Mouse (Mus musculus) forebrain, postnatal 0 days (tissue): Measurements from ENCODE around the gene Pcdh15. TPM values are rescaled to one million over a fixed set of nuclear protein-coding genes. Genes with fewer than 3 reads are reported as not detected.

Experiments
- ATAC-seq: fragments of 200-750 bp; cut with Nextera tagmentation; 2 replicates; pipeline ENCODE4 v1.8.0; 2017; ENCODE audit warnings: mild to moderate bottlenecking, moderate library complexity
- DNase-seq: peaks from one replicate; pipeline ENCODE4 v3.0.0-alpha.2; 2015
- H3K27ac ChIP-seq: fragments of 300-500 bp; sonication (generic); 2 replicates; pipeline ENCODE4 v1.5.1; 2014; ENCODE audit warnings: low read depth, mild to moderate bottlenecking, antibody characterized with exemption, low read length, moderate library complexity, mixed read lengths
- H3K27me3 ChIP-seq: fragments of 300-500 bp; sonication (generic); 2 replicates; pipeline ENCODE4 v1.6.1; 2014; ENCODE audit warnings: mild to moderate bottlenecking, low read length, mixed read lengths; ENCODE audit not compliant: insufficient read depth
- H3K36me3 ChIP-seq: fragments of 300-500 bp; sonication (generic); 2 replicates; pipeline ENCODE4 v1.6.1; 2014; ENCODE audit warnings: mild to moderate bottlenecking, moderate library complexity; ENCODE audit not compliant: insufficient read depth
- H3K4me1 ChIP-seq: fragments of 300-500 bp; sonication (generic); 2 replicates; pipeline ENCODE4 v1.6.1; 2014; ENCODE audit warnings: antibody characterized with exemption; ENCODE audit not compliant: insufficient read depth
- H3K4me2 ChIP-seq: fragments of 300-500 bp; sonication (generic); 2 replicates; pipeline ENCODE4 v1.6.1; 2014; ENCODE audit warnings: low read depth, mild to moderate bottlenecking, moderate library complexity
- H3K4me3 ChIP-seq: fragments of 300-500 bp; sonication (generic); 2 replicates; pipeline ENCODE4 v1.5.1; 2014; ENCODE audit warnings: low read depth, low read length, mixed read lengths
- H3K9ac ChIP-seq: fragments of 300-500 bp; sonication (generic); 2 replicates; pipeline ENCODE4 v1.6.1; 2014; ENCODE audit warnings: mild to moderate bottlenecking
- H3K9me3 ChIP-seq: fragments of 300-500 bp; sonication (generic); 2 replicates; pipeline ENCODE4 v1.6.1; 2016; ENCODE audit warnings: low read length
- CTCF ChIP-seq: sonication (generic); IDR thresholded peaks from 2 replicates; pipeline ENCODE4 v1.5.1; 2016; ENCODE audit warnings: antibody characterized with exemption, control low read depth, low read depth
- WGBS: fragments of 180-500 bp; shearing (Covaris S2); extraction: QIAGEN DNeasy Blood & Tissue Kit; methylation state at CpG from one replicate; pipeline ENCODE4 v1.1.7; 2014; 5-methylcytosine and 5-hydroxymethylcytosine counted together
- polyA plus RNA-seq: library from polyadenylated mRNA; unstranded; fragments of >200 nt; fragmentation: Nextera tagmentation; extraction: Ambion mirVana; gene quantifications from 2 replicates; pipeline ENCODE4 v1.2.1, GENCODE M21; 2015
- total RNA-seq: library from RNA; depleted of rRNA; stranded (reverse); fragments of >200 nt; gene quantifications from 2 replicates; pipeline ENCODE4 v1.2.3, GENCODE M21; 2014

The Pcdh15 gene
- total and polyA plus RNA-seq, 2 experiments from 2014 or later = 4.0 to 27.1 TPM

DNA sequence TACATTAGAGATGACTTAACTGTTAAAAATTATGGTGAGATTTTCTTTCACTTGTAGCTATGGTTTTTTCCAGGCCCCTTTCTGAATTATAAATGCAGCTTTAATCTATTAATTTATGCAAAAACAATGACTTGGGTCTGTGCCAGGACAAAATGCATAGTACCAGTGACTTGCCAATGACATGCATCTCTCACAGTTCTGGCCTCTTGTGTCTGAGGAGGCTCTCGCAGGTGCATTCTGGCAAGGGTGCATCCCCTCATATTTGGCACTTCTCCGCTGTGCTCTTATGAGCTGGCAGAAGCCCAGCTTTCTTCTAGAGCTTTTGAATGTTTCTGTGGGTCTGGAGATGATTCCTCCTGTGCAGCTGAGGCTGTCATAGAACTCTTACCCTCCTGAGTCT is 1216.9 kb downstream of the Pcdh15 start:
- 53% methylated on average over 2 of the region's 2 CpGs for WGBS
- no peaks in the 10 kb centered on the region for H3K27me3 ChIP-seq
- H3K36me3 ChIP-seq = no peaks in the 10 kb centered on the region
- no peaks in the 10 kb centered on the region for H3K9me3 ChIP-seq
- ATAC-seq (no peak), DNase-seq (peak; percentile 4)
- no peak overlapping the region for H3K4me3 ChIP-seq
- no peak overlapping the region for H3K4me2 ChIP-seq
- no peaks in the 10 kb centered on the region for H3K4me1 ChIP-seq
- TF ChIP-seq CTCF = no peak
- H3K9ac ChIP-seq = no peak overlapping the region
- H3K27ac ChIP-seq = no peak overlapping the region

DNA sequence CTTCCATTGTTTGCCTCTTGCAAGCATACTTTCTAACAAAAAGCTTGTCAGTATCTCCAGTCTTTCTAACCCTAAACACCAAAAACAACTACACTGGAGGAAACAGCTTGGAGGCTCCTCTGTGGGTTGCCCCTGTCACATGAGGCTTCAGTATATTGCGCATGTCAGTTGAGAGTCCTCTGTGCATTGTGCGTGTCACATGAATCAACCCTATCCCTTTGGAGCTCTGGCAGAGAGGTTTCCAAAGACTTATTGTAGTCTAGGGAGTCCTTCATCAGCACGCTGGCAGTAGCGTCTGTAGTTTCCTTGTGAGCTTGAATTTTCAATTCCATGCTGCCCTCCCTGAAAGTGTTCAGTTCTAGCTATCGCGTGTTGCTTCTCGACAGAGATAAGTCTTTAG is 1236.3 kb downstream of the Pcdh15 start:
- DNase-seq (no peak), ATAC-seq (no peak)
- Histone ChIP-seq H3K4me3 (no peak overlapping the region), H3K9me3 (no peaks in the 10 kb centered on the region), H3K4me1 (no peaks in the 10 kb centered on the region), H3K27me3 (no peaks in the 10 kb centered on the region), H3K27ac (no peak overlapping the region), H3K9ac (no peak overlapping the region), H3K4me2 (no peak overlapping the region), H3K36me3 (no peaks in the 10 kb centered on the region)
- 92% methylated on average over 7 of the region's 7 CpGs for WGBS
- no peak for TF ChIP-seq CTCF

DNA sequence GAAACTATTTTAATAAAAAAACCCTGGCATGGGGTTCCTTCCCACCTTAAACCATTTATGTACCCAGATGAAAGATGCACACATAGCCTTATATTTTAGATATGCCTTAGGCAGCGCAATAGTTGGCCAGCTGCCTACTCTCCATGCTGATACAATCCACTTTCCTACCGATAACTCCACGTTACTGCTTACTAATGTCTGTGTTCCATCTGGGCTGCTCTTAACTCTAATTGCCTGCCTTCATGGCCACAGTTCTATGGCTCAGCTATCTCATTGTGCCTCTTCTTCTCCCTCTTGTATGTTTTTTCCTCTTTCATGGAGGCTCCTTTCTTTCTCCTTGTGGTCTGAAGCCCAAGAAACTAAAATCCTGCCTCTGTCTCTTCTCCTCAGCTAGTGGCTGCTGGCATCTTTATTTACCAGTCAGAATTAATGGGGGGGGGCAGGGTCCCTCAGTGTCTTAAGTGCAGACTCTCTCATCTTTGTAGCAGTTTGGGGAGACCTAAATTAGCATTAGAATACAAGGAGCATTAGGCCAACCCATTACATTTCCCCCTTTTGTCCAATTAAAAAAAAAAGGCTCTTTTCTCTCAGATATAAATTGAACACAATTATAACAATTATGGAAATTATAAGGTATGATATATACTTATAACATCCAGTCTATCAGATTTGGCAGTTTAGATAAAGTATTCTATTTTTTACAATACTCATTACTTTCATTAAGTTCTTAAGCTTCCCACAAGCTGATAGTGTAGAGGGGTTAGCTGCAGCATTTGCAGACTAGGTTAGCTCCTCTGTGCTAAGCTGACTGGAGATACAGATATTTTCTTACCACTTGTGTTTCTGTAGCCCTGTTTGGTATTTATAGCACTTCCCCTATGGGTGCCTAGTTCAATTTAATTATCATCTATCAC is 1240.4 kb downstream of the Pcdh15 start:
- H3K27me3 ChIP-seq = no peaks in the 10 kb centered on the region
- H3K9me3 ChIP-seq = no peaks in the 10 kb centered on the region
- ATAC-seq (peak; percentile 42; the same call in 1 of the 2 replicates), DNase-seq (no peak)
- TF ChIP-seq CTCF = no peak
- no peaks in the 10 kb centered on the region for H3K4me1 ChIP-seq
- 25% methylated on average over 3 of the region's 3 CpGs for WGBS
- no peak overlapping the region for H3K4me2 ChIP-seq
- no peak overlapping the region for H3K9ac ChIP-seq
- H3K36me3 ChIP-seq = no peaks in the 10 kb centered on the region
- H3K27ac ChIP-seq = no peak overlapping the region
- no peak overlapping the region for H3K4me3 ChIP-seq

DNA sequence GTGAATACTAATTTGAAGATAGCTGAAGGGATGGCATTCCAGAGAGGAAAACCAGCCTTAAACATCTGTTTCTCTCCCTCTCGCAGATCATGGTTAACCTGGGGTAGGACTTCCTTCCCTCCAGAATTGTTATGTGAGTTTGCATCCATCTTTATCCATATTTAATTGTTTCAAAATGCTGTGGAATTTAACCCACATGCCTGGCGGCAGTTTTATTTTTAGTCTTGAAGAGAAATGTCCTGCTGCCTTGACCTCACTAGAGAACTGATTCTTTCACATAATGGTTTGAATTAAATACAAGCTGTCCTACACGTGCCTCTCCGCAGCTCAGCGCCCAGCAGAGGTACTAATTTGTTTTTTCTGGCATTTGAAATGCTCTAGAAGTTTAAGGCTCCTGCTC is 1260.4 kb downstream of the Pcdh15 start:
- WGBS = 61% methylated on average over 5 of the region's 5 CpGs
- Histone ChIP-seq H3K27ac (no peak overlapping the region), H3K4me3 (no peak overlapping the region), H3K27me3 (no peaks in the 10 kb centered on the region), H3K9me3 (no peaks in the 10 kb centered on the region), H3K4me2 (no peak overlapping the region), H3K36me3 (no peaks in the 10 kb centered on the region), H3K9ac (no peak overlapping the region), H3K4me1 (no peaks in the 10 kb centered on the region)
- DNase-seq (no peak), ATAC-seq (no peak)
- no peak for TF ChIP-seq CTCF

DNA sequence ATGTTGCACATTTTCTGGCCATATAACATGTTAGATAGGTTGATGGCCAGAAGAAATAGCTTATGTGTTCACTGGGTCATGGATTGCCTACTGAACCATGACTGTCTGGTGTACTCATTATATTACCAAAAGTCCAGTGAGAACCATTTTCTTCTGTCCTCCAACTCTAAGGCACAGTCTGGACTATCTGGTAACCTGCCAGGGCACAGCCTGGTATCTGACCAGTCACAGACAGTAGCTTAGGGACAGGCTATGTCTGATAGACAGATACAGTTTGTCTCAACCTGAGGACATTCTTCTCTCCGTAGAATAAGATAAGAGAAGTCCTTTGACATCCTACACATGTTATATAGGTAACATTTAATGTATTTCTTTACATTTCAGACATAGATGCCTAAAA is 1279.6 kb downstream of the Pcdh15 start:
- no peak for TF ChIP-seq CTCF
- ATAC-seq = no peak
- 83% methylated on average over 1 of the region's 1 CpGs for WGBS
- no peak overlapping the region for H3K4me2 ChIP-seq
- DNase-seq = no peak
- no peaks in the 10 kb centered on the region for H3K36me3 ChIP-seq
- no peak overlapping the region for H3K4me3 ChIP-seq
- H3K27ac ChIP-seq = no peak overlapping the region
- H3K9me3 ChIP-seq = no peaks in the 10 kb centered on the region
- H3K9ac ChIP-seq = no peak overlapping the region
- no peaks in the 10 kb centered on the region for H3K4me1 ChIP-seq
- no peaks in the 10 kb centered on the region for H3K27me3 ChIP-seq

DNA sequence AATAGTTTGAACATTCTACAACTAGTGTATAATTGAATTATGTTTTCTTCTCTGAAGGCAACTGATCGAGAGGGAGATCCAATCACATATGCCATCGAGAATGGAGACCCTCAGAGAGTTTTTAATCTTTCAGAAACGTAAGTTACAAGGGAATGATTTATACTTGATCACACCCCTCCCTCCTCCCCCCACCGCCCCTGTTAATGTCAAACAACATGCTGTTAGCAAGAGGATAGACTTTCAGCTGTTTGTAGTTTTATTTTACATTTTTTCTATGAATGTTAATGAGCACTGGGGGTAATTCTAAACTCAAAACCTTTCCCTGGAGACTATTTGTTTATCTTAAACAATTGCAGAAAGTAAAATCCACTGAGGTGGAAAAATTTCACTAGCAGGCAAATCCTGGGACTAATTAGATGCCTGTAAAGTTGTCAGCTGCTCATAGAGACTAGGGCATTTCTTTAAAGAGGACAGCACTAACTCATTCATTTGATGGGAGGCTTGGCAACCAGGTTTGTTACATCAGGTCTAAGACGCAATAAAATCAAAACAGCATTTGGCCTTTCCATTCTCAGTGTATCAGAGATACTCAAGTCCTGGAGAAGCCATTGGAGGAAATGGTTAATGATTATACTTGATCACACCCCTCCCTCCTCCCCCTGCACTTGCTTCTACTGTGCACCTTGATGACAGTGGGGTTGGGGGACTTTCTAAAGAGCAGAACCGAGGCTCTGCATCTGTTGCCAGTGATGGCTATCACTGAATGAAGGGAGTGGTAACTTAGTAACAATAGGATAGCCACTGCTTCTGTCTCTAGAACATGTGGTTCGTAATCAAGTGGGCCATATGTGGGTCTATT is 1280.4 kb downstream of the Pcdh15 start:
- no peaks in the 10 kb centered on the region for H3K36me3 ChIP-seq
- no peak overlapping the region for H3K4me3 ChIP-seq
- H3K9ac ChIP-seq = no peak overlapping the region
- no peaks in the 10 kb centered on the region for H3K9me3 ChIP-seq
- 32% methylated on average over 7 of the region's 7 CpGs for WGBS
- ATAC-seq = no peak
- DNase-seq = no peak
- TF ChIP-seq CTCF = no peak
- no peaks in the 10 kb centered on the region for H3K4me1 ChIP-seq
- H3K27me3 ChIP-seq = no peaks in the 10 kb centered on the region
- no peak overlapping the region for H3K4me2 ChIP-seq
- no peak overlapping the region for H3K27ac ChIP-seq
